Mouse (Mus musculus) thymus, adult 18-20 months (tissue): ENCODE measurements around the gene Itgb2.

ENCODE experiments used
- DNase-seq, 2 experiments: peaks; one replicate each; pipeline ENCODE4 v3.0.0; 2022; ENCODE audit warnings: mixed read lengths in 2 of 2

The Itgb2 gene

GRCm38 (mm10) chr10:77517066-77517620 lies 12.9 kb upstream of the Itgb2 start:
- DNase-seq, result peak; percentile 42 to 50

GRCm38 (mm10) chr10:77517801-77518200 lies 12.3 kb upstream of the Itgb2 start:
- no peak for DNase-seq

DNA sequence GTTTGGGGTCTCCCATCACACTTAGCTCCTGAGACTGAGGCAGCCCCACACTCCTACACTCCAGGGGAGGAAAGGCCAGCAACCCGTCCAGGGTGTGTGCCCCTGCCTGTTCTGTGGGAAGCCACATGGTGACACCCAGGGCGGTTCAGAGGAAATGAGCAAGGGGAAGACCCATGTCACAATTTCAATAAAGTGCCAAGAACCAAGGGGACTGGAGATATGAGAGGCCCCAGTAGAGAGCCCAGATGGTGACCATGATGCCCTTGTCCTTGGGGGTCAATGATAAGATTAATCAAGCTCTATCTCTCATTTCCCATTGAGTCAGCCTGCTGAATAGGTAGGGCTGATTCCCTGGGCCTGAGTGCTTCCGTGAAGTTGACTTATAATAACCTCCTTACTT lies 10.9 kb upstream of the Itgb2 start:
- no peak for DNase-seq

DNA sequence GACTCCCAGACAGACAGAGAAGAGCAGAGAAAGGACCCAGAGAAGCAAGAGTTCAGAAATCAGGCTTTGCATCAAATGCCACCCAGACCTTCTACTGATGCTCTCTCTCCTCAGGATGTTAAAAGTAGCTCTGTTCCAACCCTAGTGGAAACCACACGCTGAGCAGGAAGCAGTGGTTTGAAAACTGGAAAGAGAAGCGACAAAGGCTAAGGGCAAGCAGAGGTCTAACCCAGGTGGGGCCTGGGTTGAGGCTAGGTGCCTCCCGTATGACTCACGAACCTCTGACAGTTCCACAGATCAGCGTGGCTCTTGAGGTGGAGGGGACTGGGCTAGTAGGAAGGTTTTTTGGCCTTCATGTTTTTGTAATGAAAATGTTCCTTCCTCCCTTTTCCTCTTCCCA lies 9.6 kb upstream of the Itgb2 start:
- DNase-seq, result peak; percentile 39 to 70

GRCm38 (mm10) chr10:77522021-77522731 lies 7.9 kb upstream of the Itgb2 start:
- peak; percentile 79 to 88 for DNase-seq

DNA sequence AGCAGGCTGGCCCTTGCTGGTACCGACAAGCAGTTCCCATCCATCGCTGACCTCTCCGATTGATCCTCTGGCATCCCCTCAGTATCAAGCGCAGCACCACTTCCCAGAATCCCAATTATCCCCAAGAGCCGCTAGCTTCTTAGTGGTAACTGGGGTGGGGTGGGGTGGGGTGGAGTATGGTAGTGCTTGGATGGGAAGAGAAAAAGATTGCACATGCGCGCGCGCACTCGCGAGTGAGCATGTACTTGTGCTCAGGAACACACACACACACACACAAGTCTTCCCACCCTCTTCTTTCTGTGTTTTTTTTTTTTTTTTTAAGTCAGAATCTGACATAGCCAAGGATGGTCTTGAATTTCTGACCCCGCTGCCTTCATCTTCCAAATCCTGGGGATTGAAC lies 7.3 kb upstream of the Itgb2 start:
- DNase-seq, result no peak

- no peak for DNase-seq
Measured at GRCm38 (mm10) chr10:77523321-77523720, 6.7 kb upstream of the Itgb2 start.

DNA sequence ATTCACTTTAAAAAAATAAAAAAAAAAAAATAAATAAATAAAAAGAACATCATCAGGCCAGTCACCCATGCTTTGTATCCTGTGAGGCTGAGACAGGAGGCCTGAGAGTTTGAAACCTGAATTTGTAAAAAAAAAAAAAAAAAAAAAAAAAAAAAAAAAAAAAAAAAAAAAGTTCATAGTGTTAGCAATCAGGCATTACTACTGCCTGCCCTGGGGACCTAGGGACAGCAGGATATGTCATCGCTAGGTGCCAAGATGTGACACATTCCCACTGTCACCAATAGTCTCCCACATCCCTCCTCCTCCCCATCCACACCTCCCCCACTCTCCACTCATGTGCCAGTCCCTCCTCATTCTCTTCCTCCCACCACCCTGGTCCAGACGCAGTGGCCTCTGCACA lies 3.6 kb upstream of the Itgb2 start:
- no peak for DNase-seq

DNA sequence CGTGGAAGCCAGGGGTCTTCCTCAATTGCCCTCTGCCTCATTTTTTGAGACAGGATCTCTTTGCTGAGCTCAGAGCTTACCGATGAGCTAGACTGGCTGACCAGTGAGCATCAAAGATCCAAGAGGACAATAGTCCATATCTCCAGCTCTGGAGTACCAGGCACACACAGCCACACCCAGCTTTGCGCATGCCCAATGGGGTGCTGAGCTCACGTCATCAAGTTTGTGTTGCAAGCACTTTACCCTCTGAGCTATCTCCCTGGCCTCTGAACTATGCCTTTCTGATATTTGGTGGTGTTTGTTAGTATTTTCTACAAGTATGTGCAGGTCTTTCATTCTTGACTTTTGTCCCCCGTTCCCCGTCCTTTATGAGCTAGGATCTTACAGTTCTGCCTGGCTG lies 1.4 kb upstream of the Itgb2 start:
- DNase-seq, result no peak

DNA sequence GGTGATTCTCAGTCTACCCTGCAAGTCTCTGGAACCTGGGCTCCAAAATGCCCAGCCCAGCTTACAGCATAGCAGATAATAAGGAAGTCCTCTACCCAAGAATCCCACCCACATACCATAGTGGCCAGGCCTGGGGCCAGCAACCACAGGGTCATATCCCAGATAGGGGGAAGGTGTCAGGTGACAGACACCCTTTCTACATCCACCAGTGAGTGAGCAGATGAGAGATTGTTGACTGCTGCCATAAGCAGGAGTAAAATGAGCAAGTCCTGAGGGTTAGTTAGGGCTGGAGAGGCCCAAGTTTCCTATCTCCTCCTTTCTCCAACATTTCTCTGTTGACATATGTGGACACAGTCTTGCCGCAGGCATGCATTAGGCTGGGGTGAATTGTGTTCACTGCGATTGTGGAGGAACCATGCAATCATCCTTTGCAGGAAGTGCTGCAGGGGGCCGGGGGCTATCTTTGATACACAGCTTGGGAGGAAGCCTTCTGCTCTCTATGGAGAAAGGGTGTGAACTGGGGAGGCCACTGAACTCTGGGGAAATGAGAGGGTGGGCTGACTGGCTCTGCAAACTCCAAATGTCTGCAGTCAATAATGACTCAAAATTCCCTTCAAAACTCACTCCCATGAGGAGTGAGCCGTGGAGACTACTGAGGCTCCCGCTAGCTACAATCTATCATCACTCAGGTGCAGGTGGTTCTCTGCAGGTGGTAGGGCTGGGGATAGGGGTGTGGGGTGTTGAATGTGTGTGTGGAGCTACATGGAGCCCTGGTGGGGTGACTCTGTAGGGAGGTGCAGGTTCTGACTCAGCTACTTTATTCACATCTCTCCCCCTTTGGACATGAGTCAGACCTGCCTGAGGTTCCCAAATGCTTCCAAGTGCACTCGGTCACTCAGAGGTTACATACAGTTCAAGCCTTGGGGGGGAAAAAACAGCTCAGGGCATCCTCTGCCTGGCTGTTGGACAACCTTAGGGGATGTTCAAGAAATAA lies 1.3 kb downstream of the Itgb2 start:
- DNase-seq, result peak in 1 of 2 experiments; percentile 44

DNA sequence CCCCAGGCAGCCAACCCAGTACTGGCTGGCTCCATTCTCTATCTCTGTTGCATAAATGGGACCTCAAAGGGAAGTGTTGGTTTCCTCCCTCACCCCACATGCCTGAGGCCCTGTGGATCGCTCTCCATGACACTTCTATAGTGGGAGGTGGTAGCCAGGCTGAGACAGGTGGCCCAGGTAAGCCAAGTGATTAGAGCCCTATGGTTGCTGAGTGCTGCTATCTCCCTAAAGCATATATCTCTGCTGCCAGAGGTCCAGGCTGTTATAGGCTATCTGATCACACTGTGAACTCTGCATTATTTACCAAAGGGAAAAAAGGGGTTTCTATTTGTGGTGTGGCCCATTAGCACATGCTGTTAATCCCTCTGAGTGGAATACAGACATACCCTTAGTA lies 2.0 kb downstream of the Itgb2 start:
- no peak for DNase-seq

GRCm38 (mm10) chr10:77536727-77537126 lies 6.7 kb downstream of the Itgb2 start:
- no peak for DNase-seq

GRCm38 (mm10) chr10:77537215-77538209 lies 7.5 kb downstream of the Itgb2 start:
- no peak for DNase-seq

- no peak for DNase-seq
Measured at GRCm38 (mm10) chr10:77539320-77539945, 9.4 kb downstream of the Itgb2 start.

DNA sequence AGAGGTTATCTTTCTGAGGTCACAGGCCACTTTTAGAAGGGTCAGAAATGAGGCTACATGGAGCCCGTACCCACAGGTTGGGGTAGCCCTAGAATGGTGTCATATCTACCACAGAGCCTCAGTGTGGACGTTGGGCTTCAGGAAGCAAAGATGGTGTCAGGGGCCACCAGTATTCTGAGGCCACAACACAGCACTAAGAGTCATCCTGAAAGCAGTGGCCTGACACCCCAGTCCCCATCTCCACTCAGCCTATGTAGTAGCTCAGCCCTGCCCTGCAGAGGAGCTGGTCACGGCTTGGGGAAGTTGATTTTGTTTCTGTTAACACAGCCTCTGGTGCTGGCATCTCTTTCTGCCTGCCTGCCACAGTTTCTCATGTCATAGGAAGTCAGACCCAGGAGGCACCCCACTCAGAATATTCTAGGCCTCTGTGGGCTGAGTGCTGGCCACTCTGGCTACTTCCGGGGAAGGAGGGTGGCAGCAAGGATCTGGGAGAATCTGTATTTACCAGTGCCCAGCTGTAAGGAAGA lies 10.6 kb downstream of the Itgb2 start:
- DNase-seq, result no peak

DNA sequence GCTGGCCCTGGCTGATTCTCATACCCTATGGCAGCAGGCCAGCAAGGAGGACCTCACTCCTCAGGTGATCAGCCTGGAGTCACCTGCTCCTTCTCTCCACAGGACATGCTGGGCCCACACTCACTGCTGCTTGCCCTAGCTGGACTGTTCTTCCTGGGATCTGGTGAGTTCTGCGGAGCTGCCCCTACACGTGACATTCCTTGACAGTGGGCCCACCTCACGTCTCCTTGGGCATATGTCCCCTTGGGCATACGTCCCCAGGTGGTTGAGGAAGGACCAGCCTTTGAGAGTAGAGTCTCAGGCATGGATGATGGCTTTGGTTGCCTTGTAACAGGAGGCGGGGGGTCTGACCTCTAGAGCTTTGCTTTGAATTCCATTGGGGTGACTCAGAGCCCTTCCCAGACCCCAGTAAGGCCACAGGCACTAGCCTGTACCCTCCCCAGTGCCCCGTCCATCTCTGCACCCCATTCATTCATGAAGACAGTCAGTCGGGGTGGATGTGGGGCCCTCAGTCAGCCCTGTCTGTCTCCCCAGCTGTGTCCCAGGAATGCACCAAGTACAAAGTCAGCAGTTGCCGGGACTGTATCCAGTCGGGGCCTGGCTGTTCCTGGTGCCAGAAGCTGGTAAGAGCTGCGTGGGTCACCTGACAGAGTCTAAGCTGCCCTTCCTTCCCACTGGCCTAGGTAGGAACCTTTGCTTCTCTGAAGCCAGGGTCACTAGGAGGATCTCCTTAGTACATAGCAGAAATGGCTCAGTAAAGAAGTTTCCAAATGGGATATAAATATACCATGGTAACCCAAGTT lies 12.0 kb downstream of the Itgb2 start:
- DNase-seq, result no peak

DNA sequence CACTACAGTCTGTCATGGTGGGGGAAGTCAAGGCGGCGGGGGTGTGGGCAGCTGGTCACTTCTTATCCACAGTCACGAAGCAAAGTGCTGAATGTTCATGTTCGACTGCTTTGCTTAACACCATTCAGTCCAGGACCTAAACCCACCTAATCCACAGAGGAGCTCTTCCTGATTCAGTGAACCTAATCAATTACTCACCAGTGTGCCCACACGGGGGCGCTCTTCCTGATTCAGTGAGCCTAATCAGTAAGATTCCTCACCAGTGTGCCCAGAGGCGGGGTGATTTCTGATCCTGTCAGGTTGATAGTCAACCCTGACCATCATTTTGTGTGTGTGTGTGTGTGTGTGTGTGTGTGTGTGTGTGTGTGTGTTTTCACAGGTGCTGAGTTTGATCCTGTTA lies 13.2 kb downstream of the Itgb2 start:
- DNase-seq, result no peak

DNA sequence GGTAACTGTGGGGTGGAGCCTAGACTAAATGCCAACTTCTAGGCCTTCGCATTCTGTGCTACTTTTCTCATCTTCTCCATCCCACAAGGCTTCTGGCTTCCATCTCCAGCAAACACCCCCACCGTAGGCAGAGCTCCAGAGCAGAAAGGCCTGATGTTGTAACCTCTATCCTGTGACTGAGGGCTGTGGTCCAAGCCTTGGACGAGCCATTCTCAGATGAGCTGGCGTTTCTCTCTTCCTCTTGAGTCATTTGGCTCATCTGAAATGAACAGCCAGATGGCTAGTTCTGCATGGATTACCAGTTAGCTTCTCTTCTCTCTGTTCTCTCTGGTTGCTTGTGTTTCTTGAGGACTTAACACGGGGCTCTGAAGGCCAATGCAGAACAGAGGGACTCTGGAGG lies 14.9 kb downstream of the Itgb2 start:
- DNase-seq, result no peak

GRCm38 (mm10) chr10:77548576-77548975 lies 18.5 kb downstream of the Itgb2 start:
- DNase-seq, result no peak

GRCm38 (mm10) chr10:77550874-77551273 lies 20.8 kb downstream of the Itgb2 start:
- DNase-seq, result no peak

- DNase-seq, result no peak
Measured at GRCm38 (mm10) chr10:77552162-77552561, 22.1 kb downstream of the Itgb2 start.
